Mouse (Mus musculus) adrenal gland, postnatal 36 days (tissue): ENCODE measurements around the gene Sptlc3. TPM values are rescaled to one million over a fixed set of nuclear protein-coding genes. Genes with fewer than 3 reads are reported as not detected.
A peak's percentile ranks its signal among the peaks of the same experiment; 100 is the strongest.

ENCODE experiments used
- DNase-seq, 2 experiments: peaks; one replicate each; pipeline ENCODE4 v3.0.0; 2021; ENCODE audit warnings: mixed read lengths in 1 of 2
- long read RNA-seq, 2 experiments: library from polyadenylated mRNA; stranded (forward); transcript quantifications; one replicate each; pipeline ENCODE4 v2.0.0; 2021; ENCODE audit warnings: borderline sequencing depth in 2 of 2
- total RNA-seq, 2 experiments: library from RNA; stranded (reverse); gene quantifications; 2 replicates each; pipeline ENCODE4 v1.2.3; 2021

Sptlc3 gene
- total RNA-seq, result under 1 TPM in 1 of 2 experiments, not detected in 1; 0.13 TPM
- long read RNA-seq, experiment 1, result 0 reads
- long read RNA-seq, experiment 2, partial matches to known transcripts, result 0 of 1 reads
- long read RNA-seq, experiment 2, other reads (novel, unspliced or antisense), result 1 of 1 reads

DNA sequence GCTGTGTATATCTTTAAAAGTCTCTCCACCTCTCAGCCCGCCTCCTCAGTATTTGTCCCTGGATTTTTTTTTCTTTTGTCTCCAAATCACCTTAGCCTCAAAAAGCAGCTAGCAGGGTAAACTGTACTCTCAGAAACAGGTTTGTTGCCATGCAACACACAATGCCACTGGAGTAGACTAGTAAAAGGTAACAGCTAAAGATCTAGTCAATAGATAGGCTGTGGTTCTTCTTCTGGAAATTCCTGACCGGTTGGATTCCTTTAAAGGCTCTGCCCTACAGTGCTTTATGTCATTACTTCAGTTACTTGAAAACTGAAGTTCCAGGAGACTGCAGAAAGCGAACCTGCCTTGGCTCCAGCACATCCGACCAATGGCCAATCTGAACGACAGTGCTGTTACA lies at the start of gene Sptlc3:
Sptlc3 (plus strand) TSS at position 78 of the 400 bp plus-strand sequence.
- DNase-seq, result no peak

DNA sequence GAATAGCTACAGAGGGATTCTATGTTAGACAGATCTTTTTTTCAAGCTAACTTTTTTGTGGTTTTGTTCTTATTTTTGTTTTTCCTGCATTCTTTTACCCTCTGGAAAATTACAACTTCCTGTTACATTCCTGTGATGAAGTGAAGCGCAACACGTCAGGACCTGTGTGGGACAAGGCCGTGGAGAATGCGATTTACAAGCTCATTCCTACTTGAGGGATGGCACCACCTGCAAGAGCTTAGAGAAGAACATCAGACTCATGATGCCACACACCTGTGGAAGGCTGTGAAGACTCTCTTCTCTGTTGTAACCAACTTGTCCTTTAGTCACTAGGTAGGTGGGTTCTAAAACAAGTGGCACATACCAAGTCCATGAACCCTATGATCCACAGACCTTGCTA lies 26.0 kb upstream of the Sptlc3 start:
- DNase-seq, result no peak

DNA sequence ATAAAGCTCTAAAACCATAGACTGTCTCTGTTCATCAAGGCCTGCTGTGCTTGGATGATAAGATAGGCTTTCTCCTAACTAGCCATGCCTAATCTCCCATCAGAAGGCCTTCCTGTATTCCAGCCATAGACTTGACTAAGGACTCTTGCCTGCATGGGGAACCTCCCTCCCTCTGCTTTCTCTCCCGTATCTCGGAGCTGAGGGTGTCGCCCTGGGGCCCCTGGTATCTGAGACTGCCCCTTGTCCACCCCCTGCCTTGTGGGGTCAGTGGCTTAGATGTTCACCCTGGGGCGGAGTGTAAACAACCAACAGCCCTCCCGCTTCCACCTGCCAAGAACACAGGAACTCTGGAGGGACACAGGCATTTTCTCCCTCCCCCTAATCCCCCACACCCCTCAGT lies 5.0 kb upstream of the Sptlc3 start:
- DNase-seq, result no peak

DNA sequence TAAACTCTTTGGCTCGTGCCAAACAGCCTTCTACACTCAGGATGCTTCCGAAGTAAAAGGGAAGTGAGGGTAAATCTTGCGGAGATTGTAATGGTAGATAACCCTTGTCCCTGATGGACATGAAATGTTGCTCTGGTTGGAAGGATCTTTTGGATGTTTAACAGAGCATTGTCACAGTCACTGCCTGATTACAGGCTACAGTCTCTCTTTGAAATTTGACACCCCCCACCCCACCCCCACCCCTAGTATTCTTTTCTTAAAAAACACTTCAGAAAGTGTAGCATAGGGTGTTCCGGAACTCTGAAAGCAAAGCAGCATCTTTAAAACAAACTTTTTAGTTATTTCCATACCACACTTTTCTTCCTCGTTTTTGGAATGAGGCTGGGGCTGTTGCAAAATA lies 916 bp downstream of the Sptlc3 start:
- no peak for DNase-seq

DNA sequence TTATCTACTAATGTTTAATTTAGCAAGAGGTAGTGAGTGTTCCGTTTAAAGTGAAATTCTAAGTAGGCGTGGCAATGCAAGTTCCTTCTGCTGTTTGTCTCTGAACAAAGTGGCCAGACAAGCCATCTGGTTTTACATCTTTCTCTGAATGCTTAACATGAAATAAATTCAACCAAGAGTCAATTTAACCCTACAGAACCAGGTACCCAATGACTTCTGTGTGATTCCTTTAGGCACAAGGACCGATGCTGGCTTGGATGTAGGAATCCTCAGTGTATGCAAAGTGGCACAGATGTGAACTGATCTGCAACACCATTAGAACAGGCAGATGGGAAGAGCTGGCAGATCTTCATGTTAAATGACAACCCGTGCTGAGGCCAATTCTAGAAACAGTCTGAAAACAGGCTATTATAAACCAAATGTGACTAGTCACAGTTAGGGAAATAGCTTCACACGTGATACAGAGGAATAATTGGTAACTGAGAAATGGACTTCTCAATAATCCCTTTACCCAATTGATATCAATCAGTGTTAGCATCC lies 68.3 kb downstream of the Sptlc3 start:
- no peak for DNase-seq

DNA sequence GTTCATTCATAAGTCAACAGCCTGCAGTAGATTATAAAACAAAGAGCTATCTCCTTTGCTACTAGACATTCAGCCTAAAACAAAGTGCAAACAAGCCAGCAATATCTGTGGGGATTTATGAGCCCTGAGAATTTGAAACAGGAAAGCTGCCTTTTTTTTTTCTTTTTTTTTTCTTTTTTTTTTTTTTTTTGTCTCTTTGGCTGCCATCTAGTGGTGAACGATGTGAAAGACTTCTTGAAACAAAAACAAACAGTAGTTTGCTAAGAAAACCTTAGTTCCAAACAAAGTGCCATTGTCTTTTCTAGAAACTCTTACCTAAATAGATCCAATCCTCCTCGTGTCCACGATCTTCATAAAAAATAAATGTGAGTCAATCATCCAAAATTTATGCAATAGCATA lies 85.6 kb downstream of the Sptlc3 start:
- DNase-seq, result no peak

DNA sequence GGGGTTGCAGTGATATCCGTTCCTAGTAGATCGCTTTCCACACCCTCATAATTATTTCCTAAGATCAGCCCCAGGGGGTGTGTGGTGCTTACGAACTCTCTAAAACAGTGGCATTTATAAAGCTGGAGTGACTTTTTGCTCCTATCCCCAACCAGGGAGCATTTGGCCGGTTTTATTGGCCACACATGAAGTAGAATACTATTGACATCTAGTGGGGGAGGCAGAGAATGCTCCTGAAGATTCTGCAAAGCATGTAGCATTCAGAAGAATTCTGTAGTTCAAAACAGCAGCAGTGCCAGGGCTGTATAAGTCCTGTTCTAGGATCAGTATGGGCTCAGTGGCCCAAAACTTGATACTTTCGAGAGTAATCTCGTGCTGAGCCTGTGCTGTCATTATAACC lies 89.1 kb downstream of the Sptlc3 start:
- DNase-seq, result no peak

DNA sequence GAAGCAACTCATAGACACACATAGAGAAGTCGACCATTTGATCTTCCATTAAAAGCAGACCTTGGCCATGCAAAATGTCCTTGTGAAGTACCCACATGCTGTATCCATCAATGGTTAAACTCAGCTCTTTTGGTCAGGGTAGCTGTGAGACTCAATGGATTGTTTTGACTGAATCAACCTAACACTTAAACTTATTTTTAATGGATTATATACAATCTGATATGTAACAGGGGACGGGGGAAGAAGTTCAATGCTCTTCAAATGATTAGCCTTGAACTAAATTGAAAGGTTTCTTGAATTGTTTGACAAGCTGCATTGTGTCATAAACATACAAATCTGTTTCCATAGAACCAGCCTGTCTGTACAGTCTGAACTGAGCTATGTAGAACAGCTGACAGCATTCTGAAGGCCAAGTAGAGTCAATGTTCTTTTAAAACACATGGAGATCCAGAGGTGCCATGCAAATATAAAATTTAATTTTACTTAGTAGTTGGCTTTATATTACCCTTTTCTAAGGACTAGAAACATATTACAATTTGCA lies 94.0 kb downstream of the Sptlc3 start:
- no peak for DNase-seq

DNA sequence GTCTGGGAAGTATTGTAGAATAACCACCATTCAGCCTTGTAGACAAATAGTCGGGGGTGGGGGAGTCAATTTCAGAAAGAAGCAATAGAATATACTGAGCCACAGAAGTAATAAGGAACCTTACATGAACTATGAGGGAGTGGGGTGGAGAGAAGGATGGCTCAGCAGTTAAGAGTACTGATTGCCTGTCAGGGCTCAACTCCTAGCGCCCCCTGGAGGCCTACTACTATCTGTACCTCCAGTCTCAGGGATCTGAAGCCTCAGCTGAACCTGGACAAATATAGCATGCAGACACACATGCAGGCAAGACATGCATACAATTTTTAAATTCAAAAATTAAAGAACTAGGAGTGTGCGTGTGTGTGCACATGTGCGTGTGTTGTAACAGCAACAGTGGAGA lies 96.2 kb downstream of the Sptlc3 start:
- peak; percentile 61 to 81 for DNase-seq

DNA sequence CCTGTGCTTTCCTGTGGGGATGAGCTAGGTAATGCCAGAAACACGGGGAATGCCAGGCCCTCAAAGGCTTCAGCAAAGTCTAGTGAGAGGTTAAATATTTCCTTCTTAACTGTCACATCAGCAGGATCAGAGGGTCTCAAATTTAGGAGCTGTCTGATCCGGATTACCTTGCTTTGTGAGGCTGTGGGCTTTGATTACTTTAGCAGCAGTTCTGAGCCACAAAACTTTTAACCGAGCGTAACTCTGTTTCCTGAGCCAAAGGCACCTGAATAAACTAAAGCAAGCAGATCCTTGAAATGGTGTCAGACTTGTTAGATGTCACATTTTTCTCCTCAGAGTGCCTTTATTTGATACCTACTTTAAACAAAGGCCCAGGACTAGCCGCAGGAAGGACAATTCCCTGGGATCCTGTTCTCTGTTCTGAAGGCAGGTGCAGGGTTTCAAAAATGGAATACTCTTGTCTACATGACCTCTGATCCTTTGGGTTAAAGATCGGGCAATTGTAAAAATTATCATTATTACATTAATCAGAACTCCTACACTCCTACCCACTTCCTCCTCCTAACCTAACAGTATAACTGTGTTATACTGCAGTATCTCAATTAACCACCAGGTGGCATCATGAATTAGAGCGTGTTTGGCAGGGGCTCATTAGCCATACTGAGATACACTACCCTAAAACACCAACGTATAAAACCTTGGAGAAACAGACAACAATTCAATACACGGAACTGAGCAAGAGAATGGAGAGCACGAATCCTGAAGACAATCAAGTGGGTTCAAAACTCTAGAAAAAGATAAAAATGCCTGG lies 97.4 kb downstream of the Sptlc3 start:
- DNase-seq, result peak in 1 of 2 experiments; percentile 32

DNA sequence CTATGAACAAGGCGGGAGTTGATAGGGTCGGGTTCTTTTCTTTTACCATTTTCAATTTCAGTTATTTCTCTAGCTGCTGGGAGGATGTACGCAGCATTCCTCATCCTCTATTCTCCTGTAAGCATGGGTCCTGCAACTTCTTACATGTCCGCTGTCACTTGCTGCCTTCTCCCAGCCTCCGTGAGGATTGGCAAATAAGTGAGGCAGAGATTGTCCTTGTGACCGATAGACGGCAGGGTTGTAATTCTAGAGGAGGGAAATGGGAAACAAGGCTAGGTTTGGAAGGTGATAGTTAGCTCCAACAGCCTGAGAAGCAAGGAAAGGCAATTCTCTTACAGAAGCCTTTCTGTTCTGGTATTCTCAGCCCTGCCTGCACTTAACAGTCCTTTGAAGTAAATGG lies 98.4 kb downstream of the Sptlc3 start:
- peak in 1 of 2 experiments; percentile 27 for DNase-seq

DNA sequence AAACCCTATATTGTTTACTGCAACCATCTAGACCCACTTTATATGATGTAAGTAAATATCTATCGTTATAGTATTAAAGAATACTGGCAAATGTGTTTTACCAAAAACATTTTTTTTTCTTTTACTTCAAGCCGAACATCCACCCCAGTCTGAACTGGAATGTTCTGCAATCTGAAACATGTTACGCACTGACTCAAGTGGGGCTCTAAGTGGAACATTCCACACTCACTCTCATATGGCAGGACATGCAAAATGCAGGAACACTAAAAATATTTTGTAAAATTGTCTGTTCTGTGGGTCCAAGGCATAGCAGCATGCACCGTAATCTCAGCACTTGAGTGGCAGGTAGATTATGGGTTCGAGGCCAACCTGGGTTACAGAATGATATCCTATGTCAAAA lies 103.5 kb downstream of the Sptlc3 start:
- DNase-seq, result no peak

DNA sequence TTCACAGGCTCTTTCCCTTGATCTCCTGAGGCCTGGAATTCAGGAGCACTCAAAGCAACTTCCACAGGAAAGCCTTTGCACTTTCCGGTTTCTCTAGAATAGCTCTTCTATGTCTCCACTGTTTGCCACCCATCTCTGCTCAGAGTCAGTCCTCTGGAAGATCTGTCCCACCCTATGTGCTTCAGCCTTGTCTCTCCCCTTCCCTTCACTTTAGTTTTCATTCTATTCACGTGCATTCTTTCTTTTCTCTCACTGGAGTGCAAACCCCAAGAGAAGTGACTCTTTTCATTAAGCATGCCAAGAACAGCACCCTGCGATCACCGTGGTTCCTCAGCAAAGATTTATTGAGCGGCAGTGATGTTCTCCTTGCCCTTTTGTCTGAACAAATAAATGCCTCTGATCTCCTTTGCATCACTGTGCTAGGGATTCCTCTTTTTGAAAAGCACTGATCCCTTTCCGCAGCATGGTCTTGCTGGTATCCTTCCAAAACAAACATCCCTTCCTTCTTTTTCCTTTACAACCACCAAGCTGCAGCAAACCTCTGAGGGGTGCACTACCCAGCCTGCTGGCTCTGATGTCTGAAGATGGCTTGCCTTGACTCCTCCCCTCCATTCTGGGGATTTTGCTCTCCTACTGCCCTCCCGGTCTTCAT lies 108.0 kb downstream of the Sptlc3 start:
- peak; percentile 20 to 22 for DNase-seq

DNA sequence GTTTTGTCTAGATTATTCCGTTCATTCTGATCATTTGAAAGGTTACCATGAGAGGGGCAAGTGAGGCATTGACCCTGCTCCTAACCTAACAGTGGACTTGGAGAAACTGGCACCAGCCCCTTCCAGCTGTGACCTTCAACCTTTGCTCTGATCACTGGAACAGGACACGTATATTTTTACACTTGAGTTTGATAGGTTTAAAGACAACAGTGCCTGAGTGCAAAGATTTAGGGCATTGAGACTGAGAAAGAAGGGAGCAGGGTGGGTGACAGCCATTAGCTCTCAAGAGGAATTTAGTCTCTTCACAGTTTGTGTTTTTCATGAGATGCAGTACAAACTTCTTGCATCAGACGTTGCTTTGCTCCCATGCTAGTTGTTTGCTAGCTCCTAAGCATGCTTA lies 114.5 kb downstream of the Sptlc3 start:
- no peak for DNase-seq

DNA sequence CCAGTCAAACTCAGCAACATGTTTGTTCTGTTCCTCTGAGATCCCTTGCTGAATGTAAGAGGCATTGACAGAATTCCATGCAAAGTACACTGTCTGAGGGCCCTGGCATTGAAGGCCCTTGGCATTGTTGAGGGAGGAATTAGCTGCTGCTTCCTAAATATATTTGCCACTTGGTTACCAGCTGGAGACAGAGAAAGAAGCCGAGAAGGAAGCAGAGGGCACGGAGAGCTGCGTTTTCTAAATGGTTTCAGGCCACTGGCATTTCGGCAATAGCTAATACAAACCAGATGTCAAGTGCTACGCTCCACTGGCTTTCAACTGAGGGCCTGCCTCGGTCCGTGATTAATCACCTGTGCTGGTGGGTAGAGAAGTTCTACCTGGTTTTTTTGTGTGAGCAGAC lies 115.1 kb downstream of the Sptlc3 start:
- DNase-seq, result no peak

DNA sequence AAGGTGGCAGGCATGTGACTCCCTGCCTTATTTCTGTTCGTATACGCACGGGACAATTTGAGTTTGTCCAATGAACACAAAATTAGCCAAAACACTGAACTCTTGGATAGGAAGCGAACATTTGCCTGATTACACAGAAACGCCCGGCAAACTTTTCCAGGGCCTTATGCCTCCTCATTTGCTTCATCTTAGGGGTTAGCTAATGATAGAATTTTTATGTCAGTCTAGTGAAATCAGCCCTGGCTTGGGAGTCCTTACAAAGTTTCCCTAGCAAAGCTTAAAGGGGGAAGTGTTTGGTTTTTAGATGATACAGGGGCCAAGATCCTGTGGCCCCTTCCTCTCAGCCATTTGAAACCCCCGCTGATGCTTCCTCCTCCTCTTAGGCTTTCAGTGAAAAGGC lies 115.5 kb downstream of the Sptlc3 start:
- DNase-seq, result no peak

DNA sequence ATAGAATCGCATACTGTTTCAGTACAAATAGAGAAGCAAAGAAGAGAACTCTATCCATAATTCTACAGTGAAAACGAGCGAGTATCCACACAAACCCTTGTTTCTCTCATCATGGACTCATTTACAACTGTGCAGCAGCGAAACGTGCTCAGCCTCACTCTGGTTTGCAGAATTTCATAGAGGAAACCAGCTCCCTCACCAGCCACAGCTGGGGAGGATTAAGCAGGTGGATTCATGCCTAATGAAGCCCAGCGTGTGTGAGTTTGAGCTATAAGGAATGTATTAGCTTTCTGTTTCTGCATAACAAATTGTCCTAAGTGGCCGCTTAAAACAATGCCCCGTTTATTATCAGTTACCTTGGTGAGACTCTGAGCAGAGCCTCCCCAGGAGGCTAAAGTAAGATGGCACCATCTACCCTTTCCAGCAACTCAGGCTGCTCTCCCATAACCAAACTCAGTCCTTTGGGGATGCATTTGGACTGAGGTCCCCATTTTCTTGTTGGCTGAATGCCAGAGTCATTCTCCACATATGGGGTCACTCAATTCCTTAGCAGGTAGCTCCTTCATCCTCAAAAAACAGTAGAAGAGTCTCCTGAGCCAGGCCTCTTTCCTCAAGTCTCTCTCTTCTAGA lies 116.1 kb downstream of the Sptlc3 start:
- no peak for DNase-seq

DNA sequence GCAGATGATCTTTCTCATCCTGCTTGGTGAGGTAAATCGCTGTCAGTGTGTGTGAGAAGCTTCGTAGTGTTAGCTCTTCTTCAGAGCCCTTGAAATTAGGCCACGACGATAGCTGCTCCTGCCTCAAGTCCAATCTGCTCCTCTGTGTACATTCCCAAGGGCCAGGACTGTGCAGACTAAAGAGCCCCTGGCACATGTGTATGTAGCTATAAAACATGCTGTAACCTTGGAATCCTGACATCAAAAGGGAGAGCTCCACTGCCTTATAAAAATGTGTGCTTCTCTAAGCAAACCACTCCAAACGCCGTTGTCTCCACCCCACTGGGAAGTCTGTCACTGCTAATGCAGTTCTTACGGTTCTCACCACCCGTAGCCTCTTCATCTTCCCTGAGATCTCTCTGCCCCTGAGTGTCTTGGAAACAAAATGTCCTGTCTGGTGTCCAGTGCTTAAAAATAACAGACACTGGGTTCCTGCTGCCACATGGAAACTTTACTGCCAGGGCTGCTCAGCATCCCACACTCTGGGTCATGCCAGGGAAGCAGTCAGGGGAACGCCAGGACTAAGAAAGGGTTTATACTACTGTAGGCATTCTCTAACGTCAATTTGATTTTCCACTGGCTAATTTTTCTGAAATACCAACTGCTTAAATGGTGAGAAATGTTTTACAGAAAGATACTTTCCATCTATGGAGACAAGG lies 118.8 kb downstream of the Sptlc3 start:
- peak; percentile 12 to 33 for DNase-seq

DNA sequence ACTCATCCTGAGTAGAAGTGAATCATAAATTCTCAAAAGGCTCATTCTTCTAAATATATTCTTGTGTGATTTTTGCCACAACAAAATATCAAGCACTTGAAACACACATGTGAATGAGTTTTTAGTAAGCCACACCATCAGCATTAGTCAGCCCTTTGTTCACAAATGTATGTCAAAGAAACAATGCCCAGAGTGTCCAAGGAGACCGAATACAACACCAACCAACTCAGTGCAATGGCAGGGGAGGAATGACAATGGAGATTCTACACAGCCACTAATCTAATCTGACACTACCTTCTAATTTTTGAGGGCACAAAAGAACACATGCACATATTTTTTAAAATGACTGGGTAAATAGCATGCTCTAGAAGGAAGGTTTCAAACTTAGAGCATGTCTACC lies 132.8 kb downstream of the Sptlc3 start:
- DNase-seq, result no peak

DNA sequence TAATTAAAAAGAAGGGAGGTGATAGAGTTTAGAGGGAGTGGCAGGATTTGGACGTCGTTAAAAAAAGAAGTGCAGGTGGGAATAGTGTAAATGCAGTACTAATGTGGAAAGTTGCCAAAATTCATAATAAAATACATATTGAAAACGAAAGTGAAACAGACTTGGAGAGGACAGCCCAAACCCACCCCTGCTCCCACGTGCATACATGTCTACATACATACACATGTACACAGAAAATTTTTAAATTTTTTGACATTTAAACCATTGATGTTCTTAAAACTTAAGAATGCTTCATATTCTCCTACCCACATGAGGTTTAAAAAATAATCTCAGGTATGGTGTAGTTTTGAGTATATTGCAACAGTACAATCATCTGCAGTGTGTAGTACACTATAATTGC lies 135.0 kb downstream of the Sptlc3 start:
- DNase-seq, result no peak

DNA sequence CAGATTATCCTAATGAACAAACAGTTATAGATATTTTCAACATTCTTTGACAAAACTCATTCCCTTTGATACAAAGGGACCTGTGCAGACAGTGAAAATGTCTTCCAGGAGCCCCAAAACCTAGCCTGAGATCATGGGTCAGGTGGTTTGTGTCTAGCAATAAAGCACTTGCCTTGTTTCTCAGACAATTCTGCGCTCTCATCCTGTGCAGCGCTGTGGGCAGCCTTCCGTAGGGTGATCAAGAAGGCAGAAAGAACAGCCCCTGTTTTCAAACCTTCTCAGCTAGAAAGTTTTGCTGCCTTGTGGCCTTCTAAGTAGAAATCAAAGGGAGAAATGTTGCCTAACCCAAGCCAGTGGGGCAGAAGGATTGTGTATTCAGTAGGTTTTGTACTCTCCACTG lies 135.9 kb downstream of the Sptlc3 start:
- DNase-seq, result no peak

DNA sequence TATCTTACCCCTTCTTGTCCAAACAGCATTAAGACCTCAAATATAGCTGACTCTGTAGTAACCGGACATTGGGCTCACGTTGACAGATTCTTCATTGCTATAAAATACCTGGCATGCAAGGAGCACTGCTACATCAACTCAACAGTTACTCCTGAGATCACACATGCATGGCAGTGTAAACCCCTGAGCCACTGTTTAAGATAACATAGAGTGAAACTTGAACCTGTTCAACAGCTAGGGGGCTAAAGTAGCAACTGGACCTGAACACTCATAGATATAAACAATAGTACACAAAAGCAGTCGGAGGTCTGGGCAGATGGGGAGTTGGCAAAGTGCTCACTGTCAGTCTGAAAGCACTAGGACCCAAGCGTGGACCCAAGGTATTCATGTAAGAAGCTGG lies 140.8 kb downstream of the Sptlc3 start:
- DNase-seq, result no peak
